Mouse (Mus musculus): ENCODE results near the gene Rpl37a. TPM values are rescaled to one million over a fixed set of nuclear protein-coding genes. Genes with fewer than 3 reads are reported as not detected.

Rpl37a gene
- polyA plus RNA-seq, 2 experiments = 1,768 to 2,315 TPM

DNA sequence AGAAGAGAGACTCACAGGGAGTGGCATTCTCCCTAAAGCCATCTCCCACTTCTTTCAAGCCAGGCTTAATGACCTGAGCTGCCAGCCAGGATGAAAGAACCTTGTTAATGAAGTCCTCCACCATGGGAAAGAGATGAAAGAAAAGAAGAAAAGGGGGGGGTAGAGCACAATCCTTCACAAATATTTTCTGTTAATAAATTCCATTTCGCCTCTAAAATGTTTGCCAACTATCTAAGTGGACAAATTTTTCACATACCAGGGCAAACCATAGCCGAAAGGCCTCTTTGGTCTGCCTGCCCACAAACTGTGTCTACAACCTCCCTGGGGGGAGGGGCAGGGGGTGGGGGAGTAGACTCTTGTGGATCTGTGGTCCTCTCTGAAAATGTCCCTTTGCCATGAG, 44.7 kb downstream of the Rpl37a start:
- Histone ChIP-seq H3K4me2 (replicated peaks; ENCODE audit: low read depth, low read length, severe bottlenecking) (no peak overlapping the region), H3K36me3 (ENCODE audit: control insufficient read depth, insufficient read depth, low read length) (no peaks in the 10 kb centered on the region), H3K4me3 (replicated peaks; ENCODE audit: low read length) (no peak overlapping the region), H3K4me1 (ENCODE audit: control insufficient read depth, insufficient read depth, low read length) (peaks cover 6% of the 10 kb centered on the region), H3K9ac (ENCODE audit: low read depth, low read length, severe bottlenecking) (no peak overlapping the region), H3K27me3 (ENCODE audit: control insufficient read depth, insufficient read depth, low read length) (no peaks in the 10 kb centered on the region), H3K9me3 (ENCODE audit: control insufficient read depth, low read length) (no peaks in the 10 kb centered on the region), H3K27ac (replicated peaks; ENCODE audit: low read depth, low read length) (no peak overlapping the region)
- ATAC-seq (ENCODE audit: low FRiP score, low read depth) = no peak
- WGBS = 29% methylated on average over 2 of the region's 2 CpGs
- no peak for TF ChIP-seq POLR2A (IDR thresholded peaks at IDR 0.05; ENCODE audit: borderline replicate concordance, extremely low read depth, insufficient read depth, insufficient read length)
- DNase-seq (ENCODE audit: low spot score) = no peak

DNA sequence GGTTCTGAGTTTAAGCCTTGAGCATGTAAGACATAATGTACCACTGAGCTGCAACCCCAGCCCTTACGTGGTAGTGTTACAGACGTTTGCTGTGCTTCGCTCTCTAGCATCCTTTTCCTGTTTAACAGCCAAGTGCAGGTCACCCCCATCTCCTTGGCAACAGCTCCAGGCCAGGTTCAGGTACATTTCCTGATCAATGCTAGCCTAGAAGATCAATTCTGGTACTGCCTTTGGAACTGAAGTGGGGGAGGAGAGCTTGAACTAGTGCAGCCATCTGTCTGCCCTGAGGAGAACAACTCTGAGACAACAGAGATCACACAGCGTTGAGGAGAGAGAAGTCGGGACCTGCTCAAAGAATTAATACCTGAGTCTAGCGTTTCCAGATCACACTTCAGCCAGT, 48.7 kb downstream of the Rpl37a start:
- Histone ChIP-seq H3K9ac (ENCODE audit: low read depth, low read length, severe bottlenecking) (no peak overlapping the region), H3K4me3 (replicated peaks; ENCODE audit: low read length) (no peak overlapping the region), H3K9me3 (ENCODE audit: control insufficient read depth, low read length) (no peaks in the 10 kb centered on the region), H3K36me3 (ENCODE audit: control insufficient read depth, insufficient read depth, low read length) (no peaks in the 10 kb centered on the region), H3K4me1 (ENCODE audit: control insufficient read depth, insufficient read depth, low read length) (no peaks in the 10 kb centered on the region), H3K4me2 (replicated peaks; ENCODE audit: low read depth, low read length, severe bottlenecking) (no peak overlapping the region), H3K27ac (replicated peaks; ENCODE audit: low read depth, low read length) (no peak overlapping the region), H3K27me3 (ENCODE audit: control insufficient read depth, insufficient read depth, low read length) (no peaks in the 10 kb centered on the region)
- DNase-seq (ENCODE audit: low spot score) (no peak), ATAC-seq (ENCODE audit: low FRiP score, low read depth) (no peak)
- WGBS = 78% methylated on average over 6 of the region's 6 CpGs
- no peak for TF ChIP-seq POLR2A (IDR thresholded peaks at IDR 0.05; ENCODE audit: borderline replicate concordance, extremely low read depth, insufficient read depth, insufficient read length)

Other genes starting within 250 kb of the Rpl37a start
- gene March4, start 174.4 kb upstream of the Rpl37a start, polyA plus RNA-seq (2012; rRNA removed) = 0.05 and 0.06 TPM in 2 replicates
- gene March4, start 174.4 kb upstream of the Rpl37a start, polyA plus RNA-seq (2014; fragmentation: Nextera tagmentation; extraction: Ambion mirVana) = not detected in 2 replicates
- gene Smarcal1, start 128.0 kb upstream of the Rpl37a start, polyA plus RNA-seq (2012; rRNA removed) = 36.8 and 42.9 TPM in 2 replicates
- gene Smarcal1, start 128.0 kb upstream of the Rpl37a start, polyA plus RNA-seq (2014; fragmentation: Nextera tagmentation; extraction: Ambion mirVana) = 22.1 and 28.1 TPM in 2 replicates
- not detected in 2 replicates for gene Ankar, start 10.7 kb upstream of the Rpl37a start, polyA plus RNA-seq (2012; rRNA removed)
- gene Ankar, start 10.7 kb upstream of the Rpl37a start, polyA plus RNA-seq (2014; fragmentation: Nextera tagmentation; extraction: Ambion mirVana) = not detected in 2 replicates
- gene Igfbp2, start 113.2 kb downstream of the Rpl37a start, polyA plus RNA-seq (2012; rRNA removed) = 287 and 384 TPM in 2 replicates
- 343 and 395 TPM in 2 replicates for gene Igfbp2, start 113.2 kb downstream of the Rpl37a start, polyA plus RNA-seq (2014; fragmentation: Nextera tagmentation; extraction: Ambion mirVana)
- 332 and 333 TPM in 2 replicates for gene Igfbp5, start 163.6 kb downstream of the Rpl37a start, polyA plus RNA-seq (2012; rRNA removed)
- 114 and 118 TPM in 2 replicates for gene Igfbp5, start 163.6 kb downstream of the Rpl37a start, polyA plus RNA-seq (2014; fragmentation: Nextera tagmentation; extraction: Ambion mirVana)

All from limb, embryonic 14.5 days (tissue).